Mouse (Mus musculus) forebrain, embryonic 14.5 days (tissue): ENCODE results near the gene Gm17387. TPM values are rescaled to one million over a fixed set of nuclear protein-coding genes. Genes with fewer than 3 reads are reported as not detected.

Source experiments
- ATAC-seq: fragments of 200-750 bp; cut with Nextera tagmentation; 2 replicates; pipeline ENCODE4 v1.8.0; 2017; ENCODE audit warnings: mild to moderate bottlenecking, moderate library complexity
- DNase-seq: peaks from one replicate; pipeline ENCODE4 v3.0.0-alpha.2; 2015; ENCODE audit warnings: low spot score
- H3K27ac ChIP-seq: fragments of 300-500 bp; sonication (generic); 2 replicates; pipeline ENCODE4 v1.5.1; 2014; ENCODE audit warnings: low read depth, mild to moderate bottlenecking, control low read depth, low read length, moderate library complexity
- H3K27me3 ChIP-seq: fragments of 300-500 bp; sonication (generic); replicated peaks from 2 replicates; pipeline ENCODE4 v1.6.1; 2014; ENCODE audit warnings: low read length, control low read depth, mixed read lengths; ENCODE audit not compliant: control insufficient read depth, insufficient read depth
- H3K36me3 ChIP-seq: fragments of 300-500 bp; sonication (generic); 2 replicates; pipeline ENCODE4 v1.6.1; 2014; ENCODE audit warnings: low read length, control low read depth; ENCODE audit not compliant: control insufficient read depth, insufficient read depth
- H3K4me1 ChIP-seq: fragments of 300-500 bp; sonication (generic); 2 replicates; pipeline ENCODE4 v1.6.1; 2014; ENCODE audit warnings: antibody characterized with exemption, low read length, control low read depth; ENCODE audit not compliant: control insufficient read depth, insufficient read depth
- H3K4me2 ChIP-seq: fragments of 300-500 bp; sonication (generic); 2 replicates; pipeline ENCODE4 v1.6.1; 2014; ENCODE audit warnings: mild to moderate bottlenecking, control low read depth, low read length
- H3K4me3 ChIP-seq: fragments of 300-500 bp; sonication (generic); 2 replicates; pipeline ENCODE4 v1.5.1; 2014; ENCODE audit warnings: low read depth, low read length, control low read depth
- H3K9ac ChIP-seq: fragments of 300-500 bp; sonication (generic); 2 replicates; pipeline ENCODE4 v1.6.1; 2014; ENCODE audit warnings: mild to moderate bottlenecking, low read length, control low read depth, moderate library complexity
- H3K9me3 ChIP-seq: fragments of 300-500 bp; sonication (generic); replicated peaks from 2 replicates; pipeline ENCODE4 v1.6.1; 2016; ENCODE audit warnings: low read length, control low read depth, mixed read lengths; ENCODE audit not compliant: control insufficient read depth
- WGBS: fragments of 180-500 bp; shearing (Covaris S2); extraction: QIAGEN DNeasy Blood & Tissue Kit; methylation state at CpG from one replicate; pipeline ENCODE4 v1.1.7; 2014; 5-methylcytosine and 5-hydroxymethylcytosine counted together
- polyA plus RNA-seq: library from polyadenylated mRNA; unstranded; fragments of >200 nt; fragmentation: Nextera tagmentation; extraction: Ambion mirVana; gene quantifications from 2 replicates; pipeline ENCODE4 v1.2.1, GENCODE M21; 2014

The Gm17387 gene
- polyA plus RNA-seq, 1 experiment from 2014 or later, result not detected

GRCm38 (mm10) chr7:141041661-141042060 is 12.7 kb downstream of the Gm17387 start:
- no peaks in the 10 kb centered on the region for H3K9me3 ChIP-seq
- no peak overlapping the region for H3K9ac ChIP-seq
- no peaks in the 10 kb centered on the region for H3K36me3 ChIP-seq
- ATAC-seq, result peak; percentile 78; the same call in 1 of the 2 replicates
- peak; percentile 75 for DNase-seq
- H3K4me2 ChIP-seq, result no peak overlapping the region
- H3K4me3 ChIP-seq, result no peak overlapping the region
- no peak overlapping the region for H3K27ac ChIP-seq
- no peaks in the 10 kb centered on the region for H3K4me1 ChIP-seq
- WGBS, result 29% methylated on average over 5 of the region's 5 CpGs
- H3K27me3 ChIP-seq, result no peaks in the 10 kb centered on the region

GRCm38 (mm10) chr7:141042539-141042938 is 13.6 kb downstream of the Gm17387 start:
- H3K27me3 ChIP-seq, result no peaks in the 10 kb centered on the region; the same call in 1 of the 2 replicates
- no peak overlapping the region for H3K9ac ChIP-seq
- H3K4me1 ChIP-seq, result peaks cover 3% of the 10 kb centered on the region; the same call in 1 of the 2 replicates
- DNase-seq (no peak), ATAC-seq (no peak)
- no peak overlapping the region for H3K4me2 ChIP-seq
- WGBS, result 59% methylated on average over 4 of the region's 4 CpGs
- no peak overlapping the region for H3K4me3 ChIP-seq
- H3K27ac ChIP-seq, result no peak overlapping the region
- no peaks in the 10 kb centered on the region for H3K9me3 ChIP-seq
- H3K36me3 ChIP-seq, result no peaks in the 10 kb centered on the region

- Histone ChIP-seq H3K9ac (no peak overlapping the region), H3K36me3 (no peaks in the 10 kb centered on the region), H3K27ac (no peak overlapping the region), H3K4me2 (peak overlapping the region; percentile 78), H3K4me1 (peaks cover 7% of the 10 kb centered on the region), H3K4me3 (no peak overlapping the region), H3K9me3 (no peaks in the 10 kb centered on the region), H3K27me3 (no peaks in the 10 kb centered on the region; the same call in 1 of the 2 replicates)
- ATAC-seq (no peak), DNase-seq (no peak)
- WGBS, result 74% methylated on average over 6 of the region's 6 CpGs
Observed at GRCm38 (mm10) chr7:141046931-141047580, 18.1 kb downstream of the Gm17387 start.

- H3K9me3 ChIP-seq, result no peaks in the 10 kb centered on the region
- H3K9ac ChIP-seq, result peak overlapping the region; percentile 61
- H3K27me3 ChIP-seq, result no peaks in the 10 kb centered on the region; the same call in 1 of the 2 replicates
- WGBS, result 6% methylated on average over 15 of the region's 19 CpGs
- H3K27ac ChIP-seq, result peak overlapping the region; percentile 60; the same call in 1 of the 2 replicates
- peaks cover 7% of the 10 kb centered on the region for H3K4me1 ChIP-seq
- H3K36me3 ChIP-seq, result no peaks in the 10 kb centered on the region
- H3K4me3 ChIP-seq, result peak overlapping the region; percentile 30
- DNase-seq (peak; percentile 73), ATAC-seq (peak; percentile 87)
- peak overlapping the region; percentile 78 for H3K4me2 ChIP-seq
Observed at GRCm38 (mm10) chr7:141047581-141048225, 18.8 kb downstream of the Gm17387 start.

- Histone ChIP-seq H3K9ac (peak overlapping the region; percentile 61), H3K9me3 (no peaks in the 10 kb centered on the region), H3K27ac (peak overlapping the region; percentile 60; the same call in 1 of the 2 replicates), H3K27me3 (no peaks in the 10 kb centered on the region; the same call in 1 of the 2 replicates), H3K36me3 (no peaks in the 10 kb centered on the region), H3K4me2 (peak overlapping the region; percentile 78), H3K4me1 (peaks cover 7% of the 10 kb centered on the region), H3K4me3 (peak overlapping the region; percentile 30)
- DNase-seq (peak; percentile 95), ATAC-seq (peak; percentile 95)
- WGBS, result 14% methylated on average over 21 of the region's 21 CpGs
Observed at GRCm38 (mm10) chr7:141048226-141049218, 19.6 kb downstream of the Gm17387 start.

- Histone ChIP-seq H3K4me2 (no peak overlapping the region), H3K27me3 (no peaks in the 10 kb centered on the region; the same call in 1 of the 2 replicates), H3K27ac (no peak overlapping the region), H3K36me3 (no peaks in the 10 kb centered on the region), H3K9ac (no peak overlapping the region), H3K4me3 (no peak overlapping the region), H3K9me3 (no peaks in the 10 kb centered on the region), H3K4me1 (peaks cover 7% of the 10 kb centered on the region)
- ATAC-seq, result no peak
- no peak for DNase-seq
- WGBS, result 85% methylated on average over 2 of the region's 2 CpGs
Observed at GRCm38 (mm10) chr7:141049326-141049725, 20.4 kb downstream of the Gm17387 start.

- Histone ChIP-seq H3K4me2 (no peak overlapping the region), H3K9ac (no peak overlapping the region), H3K36me3 (no peaks in the 10 kb centered on the region), H3K27me3 (no peaks in the 10 kb centered on the region; the same call in 1 of the 2 replicates), H3K9me3 (no peaks in the 10 kb centered on the region), H3K27ac (no peak overlapping the region), H3K4me3 (no peak overlapping the region), H3K4me1 (peaks cover 7% of the 10 kb centered on the region)
- ATAC-seq (no peak), DNase-seq (no peak)
- 73% methylated on average over 17 of the region's 17 CpGs for WGBS
Observed at GRCm38 (mm10) chr7:141051060-141051685, 22.2 kb downstream of the Gm17387 start.

GRCm38 (mm10) chr7:141052016-141052415 is 23.1 kb downstream of the Gm17387 start:
- Histone ChIP-seq H3K27me3 (no peaks in the 10 kb centered on the region; the same call in 1 of the 2 replicates), H3K4me2 (no peak overlapping the region), H3K4me3 (no peak overlapping the region), H3K4me1 (peaks cover 7% of the 10 kb centered on the region), H3K27ac (no peak overlapping the region), H3K9ac (no peak overlapping the region), H3K9me3 (no peaks in the 10 kb centered on the region), H3K36me3 (no peaks in the 10 kb centered on the region)
- no peak for DNase-seq
- ATAC-seq, result no peak
- 92% methylated on average over 4 of the region's 4 CpGs for WGBS
